Mouse (Mus musculus) midbrain, embryonic 10.5 days (tissue): Measurements from ENCODE around the gene Arhgef18. TPM values are rescaled to one million over a fixed set of nuclear protein-coding genes. Genes with fewer than 3 reads are reported as not detected.

Source experiments
- DNase-seq: peaks from one replicate; pipeline ENCODE4 v3.0.0-alpha.2; 2017; ENCODE audit warnings: low spot score
- H3K27ac ChIP-seq: fragments of 300-500 bp; sonication (generic); replicated peaks from 2 replicates; pipeline ENCODE4 v1.5.1; 2016; ENCODE audit warnings: mild to moderate bottlenecking
- H3K27me3 ChIP-seq: fragments of 300-500 bp; sonication (generic); 2 replicates; pipeline ENCODE4 v1.6.1; 2016; ENCODE audit warnings: low read depth, mild to moderate bottlenecking; ENCODE audit not compliant: poor library complexity, severe bottlenecking
- H3K36me3 ChIP-seq: fragments of 300-500 bp; sonication (generic); 2 replicates; pipeline ENCODE4 v1.6.1; 2016; ENCODE audit warnings: mild to moderate bottlenecking, moderate library complexity
- H3K4me1 ChIP-seq: fragments of 300-500 bp; sonication (generic); 2 replicates; pipeline ENCODE4 v1.6.1; 2016
- H3K4me3 ChIP-seq: fragments of 300-500 bp; sonication (generic); 2 replicates; pipeline ENCODE4 v1.5.1; 2016; ENCODE audit warnings: mild to moderate bottlenecking, moderate library complexity
- H3K9me3 ChIP-seq: fragments of 300-500 bp; sonication (generic); replicated peaks from 2 replicates; pipeline ENCODE4 v1.6.1; 2016; ENCODE audit warnings: mild to moderate bottlenecking
- WGBS: fragments of 180-500 bp; shearing (Covaris S2); methylation state at CpG from one replicate; pipeline ENCODE4 v1.1.7; 2016; 5-methylcytosine and 5-hydroxymethylcytosine counted together
- polyA plus RNA-seq: library from polyadenylated mRNA; unstranded; fragments of >200 nt; fragmentation: Nextera tagmentation; extraction: Ambion mirVana; gene quantifications from 2 replicates; pipeline ENCODE4 v1.2.1, GENCODE M21; 2016

Arhgef18 gene
- polyA plus RNA-seq, 1 experiment from 2014 or later, result 10.3 TPM

DNA sequence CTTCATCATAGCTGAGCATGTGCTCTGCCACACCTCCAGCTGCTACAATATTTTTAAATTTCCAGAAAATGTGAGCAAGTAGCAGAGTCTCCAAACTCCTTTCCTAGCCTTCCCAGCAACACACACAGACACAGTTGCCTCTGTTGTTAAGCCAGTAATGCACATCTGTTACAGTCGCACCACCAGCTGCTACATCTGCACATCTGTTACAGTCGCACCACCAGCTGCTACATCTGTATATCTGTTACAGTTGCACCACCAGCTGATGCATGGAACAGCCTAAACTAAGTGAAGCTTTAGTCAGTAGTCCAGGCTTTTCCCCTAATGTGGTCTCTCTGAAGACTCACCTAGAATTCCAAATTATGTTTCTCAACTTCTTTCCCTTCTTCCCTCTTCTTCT is 35.6 kb downstream of the Arhgef18 start:
- H3K9me3 ChIP-seq, result no peaks in the 10 kb centered on the region
- no peak overlapping the region for H3K27ac ChIP-seq
- WGBS, result 92% methylated on average over 2 of the region's 2 CpGs
- peaks cover 65% of the 10 kb centered on the region for H3K36me3 ChIP-seq
- DNase-seq, result no peak
- H3K27me3 ChIP-seq, result no peaks in the 10 kb centered on the region
- no peaks in the 10 kb centered on the region for H3K4me1 ChIP-seq
- H3K4me3 ChIP-seq, result no peak overlapping the region

DNA sequence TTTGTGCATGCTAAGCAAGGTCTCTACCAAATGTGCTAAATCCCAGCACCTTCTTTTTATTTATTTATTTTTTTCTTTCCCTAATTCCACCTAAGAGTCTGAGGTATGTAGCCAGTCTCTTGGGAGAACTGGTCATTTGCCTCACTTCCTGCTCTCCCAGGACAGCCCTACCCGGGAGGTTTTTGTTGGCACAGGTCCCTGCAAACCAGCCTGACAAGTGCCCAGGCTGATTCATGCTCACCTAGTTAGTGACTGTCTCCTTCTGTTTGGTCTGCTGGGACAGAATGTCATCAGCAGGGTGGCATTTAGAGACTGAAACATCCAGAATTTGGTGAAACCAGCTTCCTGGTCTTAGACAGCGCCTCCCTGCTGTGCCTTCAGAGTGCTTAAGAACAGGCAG is 37.2 kb downstream of the Arhgef18 start:
- Histone ChIP-seq H3K27ac (no peak overlapping the region), H3K36me3 (peaks cover 79% of the 10 kb centered on the region), H3K4me1 (no peaks in the 10 kb centered on the region), H3K27me3 (no peaks in the 10 kb centered on the region), H3K9me3 (no peaks in the 10 kb centered on the region), H3K4me3 (no peak overlapping the region)
- 85% methylated on average over 2 of the region's 2 CpGs for WGBS
- DNase-seq, result no peak

DNA sequence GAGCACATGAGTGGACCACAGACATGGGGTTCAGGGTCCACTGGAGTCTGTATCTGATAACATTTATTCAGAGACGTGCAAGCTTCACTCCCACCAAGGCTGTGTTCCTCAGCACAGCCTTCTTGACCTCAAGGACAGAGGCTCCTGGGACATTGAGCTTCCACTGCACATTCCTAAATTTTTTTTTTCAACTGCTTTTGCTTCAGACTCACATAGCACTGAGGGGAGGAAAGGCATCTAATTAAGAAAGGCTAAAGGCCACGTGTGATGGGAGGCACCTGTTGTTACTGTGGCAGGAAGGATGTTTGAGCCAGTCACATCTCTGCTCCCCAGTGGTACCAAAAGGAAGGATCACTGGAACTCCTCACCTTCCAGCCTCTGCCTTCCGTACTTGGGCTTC is 38.3 kb downstream of the Arhgef18 start:
- H3K27ac ChIP-seq, result no peak overlapping the region
- no peak overlapping the region for H3K4me3 ChIP-seq
- H3K4me1 ChIP-seq, result no peaks in the 10 kb centered on the region
- H3K36me3 ChIP-seq, result peaks cover 89% of the 10 kb centered on the region
- H3K27me3 ChIP-seq, result no peaks in the 10 kb centered on the region
- H3K9me3 ChIP-seq, result no peaks in the 10 kb centered on the region
- no peak for DNase-seq
- 89% methylated on average over 3 of the region's 3 CpGs for WGBS

DNA sequence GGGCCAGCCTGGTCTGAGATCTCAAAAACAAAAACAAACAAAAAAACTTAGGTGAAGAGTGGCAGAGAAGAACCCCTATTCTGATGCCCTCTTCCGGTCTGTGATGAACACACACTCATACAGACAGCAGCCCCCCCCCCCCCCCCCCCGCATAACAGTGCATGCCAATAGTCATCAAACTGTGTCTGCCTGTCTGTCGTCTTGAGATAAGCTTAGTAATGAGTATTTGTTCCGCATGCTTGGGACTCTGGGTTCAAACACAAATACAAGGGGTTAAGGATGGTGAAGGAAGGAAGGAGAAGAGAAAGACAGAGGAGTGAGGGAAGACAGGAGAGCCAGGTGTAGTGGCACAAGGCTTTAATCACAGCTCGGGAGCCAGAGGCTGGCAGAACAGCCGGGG is 43.7 kb downstream of the Arhgef18 start:
- DNase-seq, result no peak
- Histone ChIP-seq H3K36me3 (peaks cover 98% of the 10 kb centered on the region), H3K9me3 (no peaks in the 10 kb centered on the region), H3K4me3 (no peak overlapping the region), H3K27me3 (no peaks in the 10 kb centered on the region), H3K4me1 (no peaks in the 10 kb centered on the region), H3K27ac (no peak overlapping the region)
- WGBS, result 86% methylated on average over 6 of the region's 6 CpGs

DNA sequence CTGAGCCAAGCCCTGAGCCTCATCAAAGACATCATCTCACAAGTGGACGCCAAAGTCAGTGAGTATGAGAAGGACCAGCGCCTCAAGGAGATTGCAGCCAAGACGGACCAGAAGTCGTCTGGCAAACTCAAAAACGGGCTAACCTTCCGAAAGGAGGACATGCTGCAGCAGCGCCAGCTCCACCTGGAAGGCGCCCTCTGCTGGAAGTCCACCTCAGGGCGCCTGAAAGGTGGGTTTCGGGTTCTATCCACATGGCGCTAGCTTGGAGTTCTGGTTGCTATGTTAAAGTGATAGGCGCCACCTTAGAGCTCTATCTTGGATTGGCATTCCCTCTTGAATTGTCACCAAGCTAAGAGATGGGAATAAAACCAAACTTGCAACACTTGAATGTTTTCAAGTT is 46.7 kb downstream of the Arhgef18 start:
- 76% methylated on average over 12 of the region's 12 CpGs for WGBS
- H3K36me3 ChIP-seq, result peaks cover 84% of the 10 kb centered on the region
- no peak for DNase-seq
- no peaks in the 10 kb centered on the region for H3K9me3 ChIP-seq
- H3K27ac ChIP-seq, result no peak overlapping the region
- H3K4me3 ChIP-seq, result no peak overlapping the region
- H3K27me3 ChIP-seq, result no peaks in the 10 kb centered on the region
- no peaks in the 10 kb centered on the region for H3K4me1 ChIP-seq

DNA sequence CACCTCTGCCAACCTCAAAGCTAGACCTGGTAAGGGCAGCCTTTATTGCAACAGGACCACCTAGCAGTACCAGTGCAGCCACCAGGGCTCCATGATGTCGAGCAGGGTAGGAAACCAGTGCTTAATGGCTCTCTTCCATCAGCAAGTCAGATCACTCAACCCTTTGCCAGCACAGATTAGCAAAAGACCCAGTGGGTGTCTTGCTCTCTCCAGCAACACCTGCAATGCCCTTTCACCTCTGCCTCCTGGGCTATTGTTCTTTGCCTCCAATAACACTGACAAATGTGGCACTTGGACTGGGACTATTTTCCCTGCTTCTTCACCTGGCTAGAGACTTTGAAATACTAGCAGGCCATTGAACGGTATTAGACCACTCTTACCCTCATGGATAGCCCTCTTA is 56.4 kb downstream of the Arhgef18 start:
- no peak overlapping the region for H3K4me3 ChIP-seq
- H3K4me1 ChIP-seq, result no peaks in the 10 kb centered on the region
- no peak for DNase-seq
- WGBS, result 89% methylated on average over 2 of the region's 2 CpGs
- H3K27ac ChIP-seq, result no peak overlapping the region
- peaks cover 89% of the 10 kb centered on the region for H3K36me3 ChIP-seq
- H3K27me3 ChIP-seq, result no peaks in the 10 kb centered on the region
- no peaks in the 10 kb centered on the region for H3K9me3 ChIP-seq

DNA sequence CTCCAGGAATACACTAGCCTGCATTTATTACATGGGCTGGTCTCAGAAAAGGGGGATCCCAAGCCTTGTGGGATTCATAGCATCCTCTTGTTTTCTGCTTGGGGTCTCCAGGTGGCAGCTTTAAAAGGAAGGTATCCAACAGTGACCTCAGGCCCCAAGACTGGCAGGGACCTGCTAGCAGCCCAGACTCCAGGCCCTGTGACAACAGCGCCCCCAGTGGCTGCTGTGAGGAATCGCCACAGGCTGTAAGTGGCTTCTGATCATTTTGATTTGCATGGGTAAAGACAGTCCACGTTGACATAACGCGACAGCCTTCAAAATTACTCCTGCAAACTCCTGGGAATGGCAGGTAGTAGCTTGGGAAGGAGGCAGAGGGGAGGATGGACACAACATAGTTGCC is 57.9 kb downstream of the Arhgef18 start:
- DNase-seq, result peak; percentile 51
- Histone ChIP-seq H3K9me3 (no peaks in the 10 kb centered on the region), H3K4me3 (no peak overlapping the region), H3K27ac (no peak overlapping the region), H3K36me3 (peaks cover 91% of the 10 kb centered on the region), H3K27me3 (no peaks in the 10 kb centered on the region), H3K4me1 (no peaks in the 10 kb centered on the region)
- WGBS, result 36% methylated on average over 5 of the region's 5 CpGs

DNA sequence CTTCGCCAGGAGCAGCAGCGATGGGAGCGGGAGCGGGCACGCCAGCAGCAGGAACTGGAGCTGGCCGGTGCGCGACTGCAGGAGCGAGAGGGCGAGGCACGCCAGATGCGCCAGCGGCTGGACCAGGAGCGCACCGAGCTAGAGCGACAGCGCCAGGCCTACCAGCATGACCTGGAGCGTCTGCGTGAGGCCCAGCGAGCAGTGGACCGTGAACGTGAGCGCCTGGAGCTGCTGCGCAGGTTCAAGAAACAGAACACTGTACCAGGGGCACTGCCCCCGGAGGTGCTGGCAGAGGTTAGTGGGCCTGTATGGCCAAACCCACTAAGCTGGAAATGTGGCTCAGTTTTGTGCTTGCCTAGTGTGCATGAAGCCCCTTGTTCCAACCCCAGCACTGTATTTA is 59.2 kb downstream of the Arhgef18 start:
- Histone ChIP-seq H3K27me3 (no peaks in the 10 kb centered on the region), H3K9me3 (no peaks in the 10 kb centered on the region), H3K4me3 (no peak overlapping the region), H3K27ac (no peak overlapping the region), H3K4me1 (no peaks in the 10 kb centered on the region), H3K36me3 (peaks cover 93% of the 10 kb centered on the region)
- 95% methylated on average over 25 of the region's 25 CpGs for WGBS
- DNase-seq, result no peak

DNA sequence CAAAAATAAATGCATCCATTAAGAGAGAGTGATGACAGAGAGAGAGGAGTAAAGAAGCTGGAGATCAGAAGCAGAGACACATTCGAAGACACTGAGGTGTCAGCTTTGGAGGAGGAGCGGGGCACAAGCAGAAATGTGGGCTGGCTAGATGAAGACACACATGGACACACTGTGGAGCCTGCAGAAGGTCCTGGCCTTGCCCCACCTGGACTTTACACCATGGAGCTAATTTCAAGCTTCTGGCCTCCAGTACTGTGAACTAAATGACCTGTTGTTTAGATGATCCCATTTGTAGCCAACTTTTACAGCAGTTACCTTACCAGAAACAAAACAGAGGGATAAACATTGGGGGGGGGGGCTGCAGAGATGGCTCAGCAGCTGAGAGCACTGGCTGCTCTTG is 70.4 kb downstream of the Arhgef18 start:
- Histone ChIP-seq H3K27me3 (no peaks in the 10 kb centered on the region), H3K4me1 (peaks cover 10% of the 10 kb centered on the region), H3K27ac (no peak overlapping the region), H3K36me3 (peaks cover 12% of the 10 kb centered on the region), H3K4me3 (no peak overlapping the region), H3K9me3 (no peaks in the 10 kb centered on the region)
- DNase-seq, result no peak
- 89% methylated on average over 2 of the region's 2 CpGs for WGBS

DNA sequence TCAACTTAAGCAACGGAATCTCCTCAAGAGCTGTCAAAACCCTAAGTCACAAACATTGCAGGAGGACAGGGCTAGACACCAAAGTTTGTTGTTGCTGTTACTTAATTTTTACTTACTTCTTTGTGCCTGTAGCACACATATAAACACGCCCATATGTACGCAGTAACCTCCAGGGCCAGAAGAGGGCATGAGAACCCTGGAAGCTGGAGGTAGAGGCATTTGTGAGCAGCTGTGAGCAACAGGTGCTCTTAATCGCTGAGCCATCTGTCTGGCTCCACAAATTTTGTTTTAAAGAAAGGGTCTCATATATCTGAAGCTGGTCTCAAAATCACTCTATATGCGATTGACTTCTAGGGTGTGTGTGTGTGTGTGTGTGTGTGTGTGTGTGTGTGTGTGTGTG is 71.5 kb downstream of the Arhgef18 start:
- Histone ChIP-seq H3K27me3 (no peaks in the 10 kb centered on the region), H3K4me1 (peaks cover 11% of the 10 kb centered on the region), H3K9me3 (no peaks in the 10 kb centered on the region), H3K4me3 (no peak overlapping the region), H3K27ac (0 out of 2 replicates have a peak overlapping the region, but pooled peaks have one; percentile 13), H3K36me3 (peaks cover 2% of the 10 kb centered on the region; the same call in 1 of the 2 replicates)
- WGBS, result 66% methylated on average over 5 of the region's 5 CpGs
- DNase-seq, result peak; percentile 53

DNA sequence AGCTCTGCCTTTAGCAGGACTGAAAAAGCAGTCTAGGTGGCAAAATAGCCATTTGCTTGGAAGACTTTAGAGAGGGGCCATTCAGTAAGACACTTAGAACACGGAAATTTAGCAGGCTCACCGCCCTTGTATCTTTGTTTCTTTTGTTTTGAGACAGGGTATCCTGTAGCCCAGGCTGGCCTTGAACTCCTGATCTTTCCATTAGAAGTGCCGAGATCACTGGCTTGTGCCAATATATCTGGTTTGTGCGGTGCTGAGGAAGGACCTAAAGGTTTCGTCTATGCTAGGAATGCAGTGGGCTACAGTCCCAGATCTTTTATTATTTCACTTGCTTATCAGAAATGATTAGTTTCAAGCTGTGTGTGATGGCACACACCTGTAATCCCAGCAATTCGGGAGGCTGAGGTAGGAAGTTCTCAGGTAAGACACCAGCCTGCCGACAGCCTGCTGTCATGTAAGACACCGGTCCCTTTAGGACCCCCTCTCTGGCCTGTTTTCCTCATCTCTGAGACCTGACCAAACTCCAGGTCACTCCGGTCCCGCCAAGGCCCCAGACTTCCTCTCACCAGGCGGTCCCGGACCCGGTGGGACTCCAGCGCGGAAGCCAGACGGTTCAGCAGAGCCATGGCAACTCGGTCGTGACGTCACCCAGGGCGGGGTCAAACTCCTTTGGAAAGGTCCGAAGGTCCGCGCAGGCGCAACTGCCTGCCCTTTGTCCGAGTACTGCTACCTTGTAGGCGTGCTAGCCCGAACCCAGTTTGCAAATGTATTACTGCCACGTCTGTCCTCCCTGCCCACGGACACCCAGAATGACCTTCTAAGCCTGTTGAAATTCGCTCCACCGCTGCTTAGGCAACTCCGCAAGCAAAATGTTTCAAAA is 74.4 kb downstream of the Arhgef18 start, which contains the start of gene Pex11g:
Gene Pex11g (minus strand): TSS at position 675 of the 880 bp plus-strand sequence.
- Histone ChIP-seq H3K27me3 (no peaks in the 10 kb centered on the region), H3K4me1 (peaks cover 11% of the 10 kb centered on the region), H3K36me3 (no peaks in the 10 kb centered on the region), H3K9me3 (no peaks in the 10 kb centered on the region), H3K4me3 (peak within 1 kb of the TSS; percentile 58), H3K27ac (peak within 1 kb of the TSS; percentile 96)
- peak; percentile 99 for DNase-seq
- 9% methylated on average over 32 of the region's 32 CpGs for WGBS

DNA sequence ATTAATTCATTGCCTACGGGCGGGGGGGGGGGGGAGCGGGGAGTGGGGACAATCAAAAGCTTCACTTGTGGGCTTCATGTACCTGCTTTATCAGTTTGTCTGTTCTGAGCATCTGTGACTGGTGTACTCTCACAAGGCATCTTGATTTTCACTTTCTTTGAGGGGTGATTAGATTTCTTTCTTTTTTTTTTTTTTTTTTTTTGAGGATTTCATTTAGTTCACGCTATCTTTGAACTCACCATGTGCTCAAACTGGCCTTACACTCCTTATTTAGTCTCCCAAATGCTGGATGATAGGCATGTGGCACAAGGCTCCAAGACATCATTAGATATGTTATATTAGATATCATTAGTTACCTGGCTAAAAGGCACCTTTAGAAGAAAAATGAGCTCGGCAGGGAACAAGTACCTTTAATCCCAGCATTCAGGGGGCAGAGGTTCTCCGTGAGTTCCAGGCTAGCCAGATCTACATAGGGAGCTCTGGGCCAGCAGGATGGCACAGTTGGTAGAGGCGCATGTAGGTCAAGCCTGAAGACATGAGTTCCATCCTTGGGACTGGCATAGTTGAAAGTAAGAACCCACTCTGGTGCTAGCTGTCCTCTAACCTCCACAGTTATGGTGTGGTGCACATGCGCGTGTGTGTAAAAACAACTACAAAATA is 75.2 kb downstream of the Arhgef18 start:
- no peak for DNase-seq
- Histone ChIP-seq H3K36me3 (no peaks in the 10 kb centered on the region), H3K4me3 (peak overlapping the region; percentile 58), H3K9me3 (no peaks in the 10 kb centered on the region), H3K27ac (peak overlapping the region; percentile 96), H3K4me1 (peaks cover 11% of the 10 kb centered on the region), H3K27me3 (no peaks in the 10 kb centered on the region)
- 51% methylated on average over 9 of the region's 9 CpGs for WGBS

DNA sequence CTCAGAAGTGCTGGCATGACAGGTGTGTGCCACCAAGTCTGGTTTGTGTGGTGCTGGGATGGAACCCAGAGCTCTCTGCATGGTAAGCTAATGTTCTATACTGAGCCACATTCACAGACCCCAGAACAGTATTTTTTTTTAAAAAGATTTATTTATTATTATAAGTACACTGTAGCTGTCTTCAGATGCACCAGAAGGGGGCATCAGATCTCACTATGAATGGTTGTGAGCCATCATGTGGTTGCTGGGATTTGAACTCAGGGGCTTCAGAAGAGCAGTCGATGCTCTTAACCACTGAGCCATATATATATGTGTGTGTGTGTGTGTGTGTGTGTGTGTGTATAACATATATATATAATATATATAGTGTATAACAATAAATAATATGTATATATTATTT is 76.0 kb downstream of the Arhgef18 start:
- 81% methylated on average over 1 of the region's 1 CpGs for WGBS
- Histone ChIP-seq H3K27me3 (no peaks in the 10 kb centered on the region), H3K36me3 (no peaks in the 10 kb centered on the region), H3K9me3 (no peaks in the 10 kb centered on the region), H3K4me1 (peaks cover 11% of the 10 kb centered on the region), H3K27ac (no peak overlapping the region), H3K4me3 (no peak overlapping the region)
- no peak for DNase-seq
